Mouse (Mus musculus): ENCODE data around the gene Eci2. TPM values are rescaled to one million over a fixed set of nuclear protein-coding genes. Genes with fewer than 3 reads are reported as not detected.

Eci2 gene
- total RNA-seq, 2 experiments from 2014 or later: 262 to 265 TPM

DNA sequence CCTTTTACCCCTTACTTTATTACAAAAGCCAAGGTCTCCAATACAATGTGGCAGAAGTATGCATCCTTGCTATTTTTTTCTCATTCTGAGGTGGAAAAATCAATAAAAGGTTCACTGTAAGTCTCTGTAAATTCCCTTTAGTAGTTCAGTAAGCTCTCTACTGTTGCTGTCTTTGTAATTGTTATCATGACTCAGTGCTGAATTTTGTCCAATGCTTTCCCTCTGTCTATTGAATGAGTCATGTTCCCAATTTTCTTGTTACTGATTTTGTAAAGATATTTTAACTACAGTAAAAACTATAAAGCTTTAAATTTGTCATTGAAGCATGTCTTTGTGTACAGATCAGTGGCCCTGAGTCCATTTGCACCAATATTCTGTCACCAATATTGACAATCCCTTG, 84.5 kb downstream of the Eci2 start:
- no peak for DNase-seq (ENCODE audit: low spot score)
- intact Hi-C loops (cut with DNase I): no loop called here

DNA sequence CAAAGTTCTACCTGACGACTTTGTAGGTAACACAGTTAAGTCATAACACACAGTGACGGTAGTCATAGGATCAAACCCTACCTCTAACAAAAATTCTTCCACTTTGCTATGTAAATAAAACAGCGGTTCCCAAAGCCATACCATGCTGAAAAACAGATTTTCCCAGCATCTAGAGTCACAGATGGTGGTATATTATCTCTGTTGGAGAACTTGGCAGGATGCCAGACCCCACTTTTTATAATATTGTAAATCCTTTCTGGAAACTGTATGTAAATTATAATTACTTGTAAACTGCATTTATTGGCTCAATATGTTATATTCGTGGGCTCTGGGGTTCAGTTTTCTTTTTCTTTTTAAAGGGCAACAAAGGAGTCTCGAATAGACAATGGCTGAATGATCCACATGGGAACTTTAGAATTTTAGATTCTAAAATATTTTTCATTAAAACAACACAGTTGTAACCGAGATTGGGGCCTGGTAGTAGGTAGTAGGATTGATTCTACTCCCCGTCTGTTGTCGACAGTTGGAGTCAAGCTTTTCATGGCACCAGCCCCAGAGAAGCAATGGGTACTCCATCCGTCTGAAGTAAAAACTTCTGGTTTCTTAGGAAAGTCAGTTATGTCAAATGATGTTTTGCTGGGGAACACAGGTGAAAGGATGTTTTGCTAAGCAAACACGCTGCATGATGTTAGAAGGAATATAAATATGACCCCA, 91.8 kb downstream of the Eci2 start:
- intact Hi-C loops (cut with DNase I): no loop called here
- no peak for DNase-seq (ENCODE audit: low spot score)

Other genes starting within 250 kb of the Eci2 start
- 10 to 100 TPM; 31.1 to 36.0 TPM for gene Prpf4b, start 151.8 kb downstream of the Eci2 start, total RNA-seq (2021)
- gene Fam217a, start 102.8 kb downstream of the Eci2 start, total RNA-seq (2021): under 1 TPM; 0.10 to 0.22 TPM
- gene 4933417A18Rik, start 102.7 kb downstream of the Eci2 start, total RNA-seq (2021): not detected
- 1 to 10 TPM; 1.7 to 2.7 TPM for gene Eci3, start 63.3 kb downstream of the Eci2 start, total RNA-seq (2021)

All from heart, postnatal 25 days (tissue).